Mouse (Mus musculus) forebrain, postnatal 0 days (tissue): ENCODE data around the gene Ints11. TPM values are rescaled to one million over a fixed set of nuclear protein-coding genes. Genes with fewer than 3 reads are reported as not detected.
A peak's percentile ranks its signal among the peaks of the same experiment; 100 is the strongest.

ENCODE experiments used
- ATAC-seq: fragments of 200-750 bp; cut with Nextera tagmentation; 2 replicates; pipeline ENCODE4 v1.8.0; 2017; ENCODE audit warnings: mild to moderate bottlenecking, moderate library complexity
- DNase-seq: peaks from one replicate; pipeline ENCODE4 v3.0.0-alpha.2; 2015
- H3K27ac ChIP-seq: fragments of 300-500 bp; sonication (generic); 2 replicates; pipeline ENCODE4 v1.5.1; 2014; ENCODE audit warnings: low read depth, mild to moderate bottlenecking, antibody characterized with exemption, low read length, moderate library complexity, mixed read lengths
- H3K27me3 ChIP-seq: fragments of 300-500 bp; sonication (generic); 2 replicates; pipeline ENCODE4 v1.6.1; 2014; ENCODE audit warnings: mild to moderate bottlenecking, low read length, mixed read lengths; ENCODE audit not compliant: insufficient read depth
- H3K36me3 ChIP-seq: fragments of 300-500 bp; sonication (generic); 2 replicates; pipeline ENCODE4 v1.6.1; 2014; ENCODE audit warnings: mild to moderate bottlenecking, moderate library complexity; ENCODE audit not compliant: insufficient read depth
- H3K4me1 ChIP-seq: fragments of 300-500 bp; sonication (generic); 2 replicates; pipeline ENCODE4 v1.6.1; 2014; ENCODE audit warnings: antibody characterized with exemption; ENCODE audit not compliant: insufficient read depth
- H3K4me2 ChIP-seq: fragments of 300-500 bp; sonication (generic); 2 replicates; pipeline ENCODE4 v1.6.1; 2014; ENCODE audit warnings: low read depth, mild to moderate bottlenecking, moderate library complexity
- H3K4me3 ChIP-seq: fragments of 300-500 bp; sonication (generic); 2 replicates; pipeline ENCODE4 v1.5.1; 2014; ENCODE audit warnings: low read depth, low read length, mixed read lengths
- H3K9ac ChIP-seq: fragments of 300-500 bp; sonication (generic); 2 replicates; pipeline ENCODE4 v1.6.1; 2014; ENCODE audit warnings: mild to moderate bottlenecking
- H3K9me3 ChIP-seq: fragments of 300-500 bp; sonication (generic); 2 replicates; pipeline ENCODE4 v1.6.1; 2016; ENCODE audit warnings: low read length
- CTCF ChIP-seq: sonication (generic); IDR thresholded peaks from 2 replicates; pipeline ENCODE4 v1.5.1; 2016; ENCODE audit warnings: antibody characterized with exemption, control low read depth, low read depth
- WGBS: fragments of 180-500 bp; shearing (Covaris S2); extraction: QIAGEN DNeasy Blood & Tissue Kit; methylation state at CpG from one replicate; pipeline ENCODE4 v1.1.7; 2014; 5-methylcytosine and 5-hydroxymethylcytosine counted together
- polyA plus RNA-seq: library from polyadenylated mRNA; unstranded; fragments of >200 nt; fragmentation: Nextera tagmentation; extraction: Ambion mirVana; gene quantifications from 2 replicates; pipeline ENCODE4 v1.2.1, GENCODE M21; 2015
- total RNA-seq: library from RNA; depleted of rRNA; stranded (reverse); fragments of >200 nt; gene quantifications from 2 replicates; pipeline ENCODE4 v1.2.3, GENCODE M21; 2014

Gene Ints11
- total and polyA plus RNA-seq, 2 experiments from 2014 or later: 47.7 to 58.8 TPM

GRCm38 (mm10) chr4:155892017-155892416, 22.7 kb downstream of the Ints11 start:
- H3K27me3 ChIP-seq: no peaks in the 10 kb centered on the region
- peaks cover 32% of the 10 kb centered on the region for H3K4me1 ChIP-seq
- peak overlapping the region; percentile 100 for H3K27ac ChIP-seq
- H3K9ac ChIP-seq: peak overlapping the region; percentile 98
- under 1% methylated on average over 51 of the region's 56 CpGs for WGBS
- peak; percentile 61 for TF ChIP-seq CTCF
- no peaks in the 10 kb centered on the region for H3K9me3 ChIP-seq
- H3K36me3 ChIP-seq: peaks cover 44% of the 10 kb centered on the region
- H3K4me3 ChIP-seq: peak overlapping the region; percentile 92
- DNase-seq: peak; percentile 94
- peak overlapping the region; percentile 97 for H3K4me2 ChIP-seq
- peak; percentile 92 for ATAC-seq

- H3K4me3 ChIP-seq: peak overlapping the region; percentile 92
- H3K27ac ChIP-seq: peak overlapping the region; percentile 100
- DNase-seq: peak; percentile 40
- H3K4me1 ChIP-seq: peaks cover 32% of the 10 kb centered on the region
- peak; percentile 18 for ATAC-seq
- peaks cover 41% of the 10 kb centered on the region for H3K36me3 ChIP-seq
- no peaks in the 10 kb centered on the region for H3K27me3 ChIP-seq
- H3K9me3 ChIP-seq: no peaks in the 10 kb centered on the region
- WGBS: 3% methylated on average over 37 of the region's 37 CpGs
- TF ChIP-seq CTCF: no peak
- H3K9ac ChIP-seq: peak overlapping the region; percentile 98
- H3K4me2 ChIP-seq: peak overlapping the region; percentile 97
These were observed 23.3 kb downstream of the Ints11 start for GRCm38 (mm10) chr4:155892438-155893211.

- TF ChIP-seq CTCF: no peak
- Histone ChIP-seq H3K4me3 (peak overlapping the region; percentile 92), H3K27me3 (no peaks in the 10 kb centered on the region), H3K36me3 (peaks cover 38% of the 10 kb centered on the region), H3K9me3 (no peaks in the 10 kb centered on the region), H3K4me2 (peak overlapping the region; percentile 97), H3K9ac (peak overlapping the region; percentile 98), H3K27ac (no peak overlapping the region), H3K4me1 (peaks cover 32% of the 10 kb centered on the region)
- DNase-seq (no peak), ATAC-seq (no peak)
- WGBS: 62% methylated on average over 8 of the region's 8 CpGs
These were observed 23.9 kb downstream of the Ints11 start for GRCm38 (mm10) chr4:155893212-155893690.

- ATAC-seq (no peak), DNase-seq (peak; percentile 36)
- Histone ChIP-seq H3K4me1 (peaks cover 32% of the 10 kb centered on the region), H3K9me3 (no peaks in the 10 kb centered on the region), H3K4me2 (peak overlapping the region; percentile 97), H3K36me3 (peaks cover 38% of the 10 kb centered on the region), H3K27ac (peak overlapping the region; percentile 72), H3K9ac (peak overlapping the region; percentile 98; the same call in 1 of the 2 replicates), H3K27me3 (no peaks in the 10 kb centered on the region), H3K4me3 (peak overlapping the region; percentile 92)
- 19% methylated on average over 8 of the region's 8 CpGs for WGBS
- TF ChIP-seq CTCF: no peak
These were observed 25.1 kb downstream of the Ints11 start for GRCm38 (mm10) chr4:155894311-155894881.

GRCm38 (mm10) chr4:155895216-155895615, 25.9 kb downstream of the Ints11 start:
- no peaks in the 10 kb centered on the region for H3K9me3 ChIP-seq
- peak overlapping the region; percentile 72 for H3K27ac ChIP-seq
- WGBS: 36% methylated on average over 6 of the region's 6 CpGs
- peaks cover 30% of the 10 kb centered on the region for H3K4me1 ChIP-seq
- H3K9ac ChIP-seq: peak overlapping the region; percentile 98
- peak; percentile 78 for DNase-seq
- H3K36me3 ChIP-seq: peaks cover 42% of the 10 kb centered on the region
- peak overlapping the region; percentile 92 for H3K4me3 ChIP-seq
- no peak for TF ChIP-seq CTCF
- peak; percentile 8; the same call in 1 of the 2 replicates for ATAC-seq
- no peaks in the 10 kb centered on the region for H3K27me3 ChIP-seq
- H3K4me2 ChIP-seq: peak overlapping the region; percentile 97

- Histone ChIP-seq H3K36me3 (peaks cover 48% of the 10 kb centered on the region), H3K27me3 (no peaks in the 10 kb centered on the region), H3K27ac (no peak overlapping the region), H3K9ac (no peak overlapping the region), H3K4me3 (no peak overlapping the region), H3K4me1 (peaks cover 24% of the 10 kb centered on the region), H3K4me2 (peak overlapping the region; percentile 97), H3K9me3 (no peaks in the 10 kb centered on the region)
- no peak for ATAC-seq
- 96% methylated on average over 4 of the region's 4 CpGs for WGBS
- no peak for DNase-seq
- no peak for TF ChIP-seq CTCF
These were observed 26.5 kb downstream of the Ints11 start for GRCm38 (mm10) chr4:155895826-155896225.

- DNase-seq: no peak
- Histone ChIP-seq H3K9me3 (no peaks in the 10 kb centered on the region), H3K4me1 (peaks cover 24% of the 10 kb centered on the region), H3K4me2 (no peak overlapping the region), H3K36me3 (peaks cover 55% of the 10 kb centered on the region), H3K27ac (no peak overlapping the region), H3K4me3 (no peak overlapping the region), H3K27me3 (no peaks in the 10 kb centered on the region), H3K9ac (no peak overlapping the region)
- ATAC-seq: no peak
- 96% methylated on average over 12 of the region's 12 CpGs for WGBS
- no peak for TF ChIP-seq CTCF
These were observed 27.1 kb downstream of the Ints11 start for GRCm38 (mm10) chr4:155896461-155896860.
